Mouse (Mus musculus) adrenal gland, postnatal 25 days (tissue): ENCODE results near the gene Lipo3. TPM values are rescaled to one million over a fixed set of nuclear protein-coding genes. Genes with fewer than 3 reads are reported as not detected.
A peak's percentile ranks its signal among the peaks of the same experiment; 100 is the strongest.
"Not testable (repeated sequence)": the region's sequence is repeated elsewhere in the genome, so short reads cannot be mapped to it uniquely, and the experiment has no call there.

Experiments
- DNase-seq: peaks from one replicate; pipeline ENCODE4 v3.0.0; 2021; ENCODE audit warnings: mixed read lengths
- long read RNA-seq: library from polyadenylated mRNA; stranded (forward); transcript quantifications from one replicate; pipeline ENCODE4 v2.0.0, GENCODE M21; 2021
- microRNA-seq, 2 experiments: library from miRNA; unstranded; fragments of <30 nt; microRNA quantifications; one replicate each; pipeline ENCODE4 v1.2.0; 2021
- total RNA-seq: library from RNA; stranded (reverse); gene quantifications from 2 replicates; pipeline ENCODE4 v1.2.3, GENCODE M21; 2021

The Lipo3 gene
- 12.2 and 12.6 TPM in 2 replicates for total RNA-seq
- long read RNA-seq, transcript Lipo3-202 (11 exons, 2,839 nt) = major isoform, 24 of 29 reads
- long read RNA-seq, partial matches to known transcripts = 0 of 29 reads
- long read RNA-seq, other reads (novel, unspliced or antisense) = 5 of 29 reads

DNA sequence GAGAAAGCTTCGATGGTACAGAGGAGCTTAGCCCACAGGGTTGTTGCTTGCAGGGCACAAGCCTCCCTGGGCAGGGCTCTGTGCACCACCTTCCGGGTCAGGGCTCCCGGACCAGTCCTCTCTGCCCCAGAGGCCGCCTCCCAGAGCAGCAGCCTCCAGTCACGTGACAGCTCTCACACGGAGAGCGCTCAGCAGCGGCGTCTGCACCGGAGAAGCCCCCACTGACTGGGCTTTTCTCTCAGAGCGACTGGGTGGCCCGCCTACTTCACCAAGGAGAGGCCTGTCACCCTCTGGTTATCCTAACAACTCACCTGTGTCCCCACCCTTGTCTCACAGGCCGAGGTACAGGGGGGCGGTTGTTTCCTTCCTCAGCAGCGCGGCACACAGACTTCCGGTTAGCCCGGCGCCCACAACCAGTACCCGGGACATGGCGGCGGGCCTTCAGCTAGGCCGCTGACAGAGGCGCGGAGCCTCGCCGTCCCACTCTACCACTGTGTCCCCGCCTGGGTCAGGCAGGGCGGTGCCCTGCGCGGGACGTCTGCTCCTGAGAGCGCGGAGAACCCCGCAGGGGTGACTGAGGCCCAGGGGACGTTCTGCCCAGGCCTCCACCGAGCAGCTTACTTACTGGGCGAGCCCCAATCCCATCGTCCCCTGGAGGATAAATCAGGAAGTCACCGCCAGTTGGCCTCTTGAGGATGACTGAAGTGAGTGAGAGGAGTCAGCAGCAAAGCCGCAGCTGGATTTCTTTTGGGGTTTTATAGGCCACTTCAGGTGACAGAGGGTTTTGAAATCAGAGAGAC lies at the start of gene Lipo3:
Gene Lipo3 (minus strand): TSS at position 665 of the 800 bp plus-strand sequence.
- DNase-seq = peak; percentile 30

GRCm38 (mm10) chr19:33787359-33787758 lies 25.6 kb upstream of the Lipo3 start, which contains the start of gene Lipo1:
TSS of gene Lipo1 (minus strand) at chr19:33787459.
- DNase-seq = not testable (repeated sequence)

- no peak for DNase-seq
Observed at GRCm38 (mm10) chr19:33786576-33787277, 25.0 kb upstream of the Lipo3 start.

DNA sequence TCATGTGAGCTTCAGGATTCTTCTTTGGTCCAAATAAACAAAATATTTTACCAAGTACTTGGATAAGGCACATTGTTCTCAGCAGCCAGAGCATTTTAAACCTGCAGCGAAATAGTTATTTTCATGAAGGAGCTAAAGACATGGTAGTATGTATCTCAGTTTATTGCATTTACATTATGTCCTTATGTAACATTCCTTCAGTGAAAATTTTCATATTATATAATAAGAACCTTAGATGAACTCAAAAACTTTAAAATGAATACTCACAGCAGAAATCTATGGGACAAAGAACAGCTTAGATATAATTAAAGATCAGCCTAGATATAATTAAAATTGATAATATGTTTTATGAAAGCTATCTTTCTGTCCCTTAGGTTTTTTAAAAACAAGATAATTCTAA lies 10.5 kb downstream of the Lipo3 start, which contains the start of gene Lipo2:
Gene Lipo2 (minus strand): TSS at position 101 of the 400 bp plus-strand sequence.
- not testable (repeated sequence) for DNase-seq

DNA sequence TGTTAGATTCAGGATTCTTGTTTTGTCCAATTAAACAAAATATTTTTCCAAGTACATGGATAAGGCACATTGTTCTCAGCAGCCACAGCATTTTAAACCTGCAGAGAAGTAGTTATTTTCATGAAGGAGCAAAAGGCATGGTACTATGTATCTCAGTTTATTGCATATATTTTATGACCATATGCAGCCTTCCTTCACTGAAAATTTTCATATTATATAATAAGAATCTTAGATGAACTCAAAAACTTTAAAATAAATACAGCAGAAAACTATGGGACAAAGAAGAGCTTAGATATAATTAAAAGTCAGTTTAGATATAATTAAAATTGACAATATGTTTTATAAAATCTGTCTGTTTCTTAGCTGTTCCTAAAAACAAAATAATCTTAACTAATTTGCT lies 136.6 kb downstream of the Lipo3 start, which contains the start of gene Gm8978:
Gene Gm8978 (minus strand): TSS at position 101 of the 400 bp plus-strand sequence.
- DNase-seq = not testable (repeated sequence)

DNA sequence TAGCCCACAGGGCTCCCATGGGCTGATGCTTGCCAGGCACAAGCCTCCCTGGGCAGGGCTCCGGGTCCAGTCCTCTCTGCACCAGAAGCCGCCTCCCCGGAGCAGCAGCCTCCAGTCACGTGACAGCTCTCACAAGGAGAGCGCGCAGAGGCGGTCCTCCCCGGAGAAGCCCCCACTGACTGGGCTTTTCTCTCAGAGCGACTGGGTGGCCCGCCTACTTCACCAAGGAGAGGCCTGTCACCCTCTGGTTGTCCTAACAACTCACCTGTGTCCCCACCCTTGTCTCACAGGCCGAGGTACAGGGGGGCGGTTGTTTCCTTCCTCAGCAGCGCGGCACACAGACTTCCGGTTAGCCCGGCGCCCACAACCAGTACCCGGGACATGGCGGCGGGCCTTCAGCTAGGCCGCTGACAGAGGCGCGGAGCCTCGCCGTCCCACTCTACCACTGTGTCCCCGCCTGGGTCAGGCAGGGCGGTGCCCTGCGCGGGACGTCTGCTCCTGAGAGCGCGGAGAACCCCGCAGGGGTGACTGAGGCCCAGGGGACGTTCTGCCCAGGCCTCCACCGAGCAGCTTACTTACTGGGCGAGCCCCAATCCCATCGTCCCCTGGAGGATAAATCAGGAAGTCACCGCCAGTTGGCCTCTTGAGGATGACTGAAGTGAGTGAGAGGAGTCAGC lies 172.0 kb downstream of the Lipo3 start:
- DNase-seq = peak; percentile 27

DNA sequence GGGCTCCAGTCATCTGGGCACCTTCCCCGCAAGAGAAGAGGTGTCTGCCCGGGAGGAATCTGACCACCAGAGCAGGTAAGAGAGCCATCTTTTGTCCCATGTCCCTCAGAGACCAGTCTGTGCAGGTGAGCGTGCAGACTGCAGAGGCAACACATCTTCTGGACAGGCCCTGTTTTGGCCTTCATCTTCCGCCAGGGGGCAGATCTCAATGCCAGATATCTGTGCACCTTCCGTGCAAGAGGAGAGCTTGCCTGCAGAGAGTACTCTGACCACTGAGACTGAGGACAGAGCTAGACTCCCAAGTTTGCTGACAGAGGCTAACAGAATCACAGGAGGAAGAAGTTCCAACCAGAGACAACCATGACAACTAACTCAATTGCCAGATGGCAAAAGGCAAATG lies 193.2 kb downstream of the Lipo3 start:
- not testable (repeated sequence) for DNase-seq

GRCm38 (mm10) chr19:33517680-33518079 lies 244.1 kb downstream of the Lipo3 start, which contains the start of gene Lipo4:
TSS of gene Lipo4 (minus strand) at chr19:33517780.
- no peak for DNase-seq

Small RNA genes within 50 kb of the gene (microRNA-seq; reads per million reads assigned to microRNA genes)
- gene Gm27440 = 0 reads per million in 2 experiments

Other genes starting within 250 kb of the Lipo3 start
- 0.18 and 0.38 TPM in 2 replicates for gene Lipo4, start 244.2 kb downstream of the Lipo3 start, total RNA-seq
- gene Gm8978, start 136.7 kb downstream of the Lipo3 start, total RNA-seq = not detected in 2 replicates
- gene Lipo2, start 10.6 kb downstream of the Lipo3 start, total RNA-seq = 0.24 TPM in 1 of 2 replicates, not detected in the other
- gene Lipo1, start 25.5 kb upstream of the Lipo3 start, total RNA-seq = not detected in 2 replicates
- gene Lipf, start 199.2 kb upstream of the Lipo3 start, total RNA-seq = not detected in 2 replicates
- gene Lipk, start 246.3 kb upstream of the Lipo3 start, total RNA-seq = 0.30 TPM in 1 of 2 replicates, not detected in the other